Mouse (Mus musculus) lung, postnatal 0 days (tissue): Measurements from ENCODE around the gene Car3.

ENCODE experiments used
- CTCF ChIP-seq: IDR thresholded peaks from 2 replicates; pipeline ENCODE4 v1.5.1; 2016; ENCODE audit warnings: antibody characterized with exemption, mild to moderate bottlenecking
- EP300 ChIP-seq: IDR thresholded peaks from 2 replicates; pipeline ENCODE4 v1.6.1; 2016; ENCODE audit warnings: antibody characterized with exemption, mild to moderate bottlenecking, control low read depth

DNA sequence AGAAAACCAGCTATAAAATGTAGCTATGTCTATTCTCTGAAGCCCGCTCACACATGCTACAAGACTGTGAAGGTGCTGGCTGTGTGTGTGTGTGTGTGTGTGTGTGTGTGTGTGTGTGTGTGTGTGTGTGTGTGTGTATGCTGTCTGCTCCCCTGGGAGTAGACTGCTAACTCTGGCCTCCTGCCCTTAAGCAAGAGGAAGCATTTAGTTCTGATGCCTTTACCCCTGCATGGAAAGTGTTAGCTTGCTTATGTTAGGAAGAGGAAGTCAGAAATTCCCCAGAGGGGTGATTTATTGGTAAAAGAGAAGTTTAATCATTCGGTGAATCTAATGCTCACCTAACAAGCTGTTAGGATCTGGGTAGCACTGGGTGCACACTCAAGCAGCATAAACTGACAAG is 17.0 kb downstream of the Car3 start:
- TF ChIP-seq CTCF, result no peak
- TF ChIP-seq EP300, result no peak
